Mouse (Mus musculus): ENCODE data around the gene Sarm1.

DNA sequence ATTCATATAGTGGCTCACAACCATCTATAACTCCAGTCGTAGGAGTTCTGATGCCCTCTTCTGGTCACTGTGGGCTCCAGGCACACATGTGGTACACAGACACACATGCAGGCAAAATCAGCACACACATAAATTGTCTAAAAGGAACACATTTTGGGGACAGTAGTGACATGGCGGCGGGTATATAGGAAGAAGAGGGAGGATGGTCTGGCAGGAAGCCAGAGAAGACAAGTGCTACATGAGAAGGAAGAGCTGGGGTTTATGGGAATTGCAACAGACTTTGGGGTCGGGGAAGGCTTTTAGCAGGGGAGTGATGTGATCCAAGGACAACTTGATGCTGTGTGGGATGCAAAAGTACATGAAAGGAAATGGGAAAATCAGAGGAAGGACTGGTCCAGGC is 37.0 kb upstream of the Sarm1 start:
- no peak for TF ChIP-seq CTCF (IDR thresholded peaks at IDR 0.05; ENCODE audit: low read depth, low read length)
- no peak for TF ChIP-seq POLR2A (IDR thresholded peaks at IDR 0.05; ENCODE audit: borderline replicate concordance, low read depth, low read length)
